Mouse (Mus musculus): ENCODE measurements around the gene Susd4. TPM values are rescaled to one million over a fixed set of nuclear protein-coding genes. Genes with fewer than 3 reads are reported as not detected.

Susd4 gene
- polyA plus RNA-seq, 1 experiment = 68.6 TPM

DNA sequence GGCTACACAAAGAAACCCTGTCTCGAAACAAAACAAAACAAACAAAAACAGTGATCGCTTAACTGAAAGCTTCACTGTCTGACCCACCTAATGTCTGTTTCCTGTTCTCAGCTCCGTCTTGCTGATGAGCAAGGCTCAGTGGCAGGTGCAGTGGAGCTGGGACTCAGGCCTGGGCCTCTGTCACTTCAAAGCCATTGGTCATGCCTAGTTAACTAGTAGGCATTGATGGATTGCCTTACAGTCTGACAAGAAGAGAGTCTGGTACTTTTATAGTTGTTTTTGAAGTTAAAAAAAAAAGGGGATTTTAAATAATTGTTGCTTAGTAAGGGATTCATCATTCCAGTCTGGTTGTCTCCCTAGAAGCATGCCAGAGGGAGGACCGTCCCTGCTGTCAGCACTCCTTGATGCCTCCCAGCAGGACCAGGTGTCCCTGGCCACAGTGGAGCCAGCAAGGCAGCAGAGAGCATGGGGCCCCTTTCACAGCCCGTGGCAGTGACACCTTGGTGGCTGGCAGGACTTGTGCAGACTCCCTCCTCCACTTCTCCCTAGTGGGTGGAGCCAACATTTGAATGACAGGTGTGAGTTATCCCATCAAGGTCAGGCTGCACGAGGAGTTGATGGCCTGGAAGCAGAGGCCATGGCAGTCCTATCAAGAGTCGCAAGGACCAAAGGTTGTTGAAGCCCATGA lies 98.2 kb downstream of the Susd4 start:
- DNase-seq (ENCODE audit: low read depth) = no peak

DNA sequence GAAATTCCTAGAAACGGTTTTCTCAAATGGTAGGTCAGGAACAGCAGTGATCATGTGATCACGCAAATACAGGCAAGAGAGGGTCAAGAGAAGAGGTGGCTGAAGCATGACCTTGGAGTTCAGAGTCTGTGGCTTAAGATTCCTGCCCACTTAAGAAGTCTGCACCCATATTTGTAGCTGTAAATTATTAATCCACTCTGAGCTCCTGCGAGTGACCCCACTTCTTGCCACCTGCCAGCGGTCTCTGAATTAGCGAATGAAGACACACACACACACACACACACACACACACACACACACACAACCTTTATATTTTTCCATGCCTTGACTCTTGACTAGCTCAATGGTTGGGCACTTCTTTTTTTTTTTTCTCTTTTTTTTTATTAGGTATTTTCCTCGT lies 99.7 kb downstream of the Susd4 start:
- DNase-seq (ENCODE audit: low read depth) = no peak
- no peak for TF ChIP-seq POLR2A (IDR thresholded peaks at IDR 0.05; ENCODE audit: borderline replicate concordance, extremely low read depth, insufficient read depth, insufficient read length, poor library complexity, severe bottlenecking)
- no peak for TF ChIP-seq CTCF (IDR thresholded peaks at IDR 0.05; ENCODE audit: borderline replicate concordance, extremely low read depth, insufficient read depth, insufficient read length)

More for the DNA sequence above, 98.2 kb downstream of the Susd4 start:
- no peak for TF ChIP-seq POLR2A (IDR thresholded peaks at IDR 0.05; ENCODE audit: borderline replicate concordance, extremely low read depth, insufficient read depth, insufficient read length, poor library complexity, severe bottlenecking)
- TF ChIP-seq CTCF (IDR thresholded peaks at IDR 0.05; ENCODE audit: borderline replicate concordance, extremely low read depth, insufficient read depth, insufficient read length) = no peak

- no peak for TF ChIP-seq CTCF (IDR thresholded peaks at IDR 0.05; ENCODE audit: borderline replicate concordance, extremely low read depth, insufficient read depth, insufficient read length)
- no peak for TF ChIP-seq POLR2A (IDR thresholded peaks at IDR 0.05; ENCODE audit: borderline replicate concordance, extremely low read depth, insufficient read depth, insufficient read length, poor library complexity, severe bottlenecking)
- DNase-seq (ENCODE audit: low read depth) = no peak
Observed at GRCm38 (mm10) chr1:182867886-182868285, 104.2 kb downstream of the Susd4 start.

DNA sequence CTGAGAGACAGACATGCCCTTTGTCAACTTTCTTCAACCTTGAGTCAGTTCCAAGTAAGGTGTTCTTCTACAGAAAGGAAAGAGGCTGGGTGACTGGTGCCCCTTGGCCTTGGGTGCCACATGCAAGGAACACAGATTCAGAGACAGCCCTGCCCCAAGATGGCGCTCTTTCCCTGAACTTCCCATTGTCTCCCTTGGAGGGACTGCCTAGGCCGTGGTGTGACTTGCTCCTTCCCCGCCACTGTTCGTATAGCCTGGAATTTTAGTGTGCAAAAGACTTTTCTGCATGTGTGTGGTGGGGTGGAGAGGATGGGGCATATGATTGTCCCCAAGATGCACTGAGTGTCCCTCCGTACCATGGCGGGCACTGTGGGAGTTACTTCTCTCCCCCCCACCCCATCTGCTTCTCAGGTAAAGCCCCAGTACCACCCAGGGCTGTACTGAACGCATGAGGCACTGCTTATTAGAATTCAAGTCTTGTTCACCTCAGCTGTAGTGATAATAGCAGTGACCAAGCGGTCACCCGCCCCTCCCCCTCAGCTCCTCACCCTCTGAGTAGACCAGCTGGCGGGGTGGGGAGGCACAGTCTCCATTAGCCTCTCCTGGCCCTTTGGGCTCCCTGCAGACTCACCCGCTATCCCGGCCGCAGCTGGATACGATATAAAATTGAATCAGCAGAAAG lies 104.9 kb downstream of the Susd4 start:
- peak; percentile 87 for DNase-seq (ENCODE audit: low read depth)
- no peak for TF ChIP-seq POLR2A (IDR thresholded peaks at IDR 0.05; ENCODE audit: borderline replicate concordance, extremely low read depth, insufficient read depth, insufficient read length, poor library complexity, severe bottlenecking)
- TF ChIP-seq CTCF (IDR thresholded peaks at IDR 0.05; ENCODE audit: borderline replicate concordance, extremely low read depth, insufficient read depth, insufficient read length) = peak; percentile 38; the same call in 1 of the 2 replicates

GRCm38 (mm10) chr1:182869114-182869456 lies 105.4 kb downstream of the Susd4 start:
- no peak for DNase-seq (ENCODE audit: low read depth)
- no peak for TF ChIP-seq POLR2A (IDR thresholded peaks at IDR 0.05; ENCODE audit: borderline replicate concordance, extremely low read depth, insufficient read depth, insufficient read length, poor library complexity, severe bottlenecking)
- no peak for TF ChIP-seq CTCF (IDR thresholded peaks at IDR 0.05; ENCODE audit: borderline replicate concordance, extremely low read depth, insufficient read depth, insufficient read length)

- no peak for DNase-seq (ENCODE audit: low read depth)
- TF ChIP-seq POLR2A (IDR thresholded peaks at IDR 0.05; ENCODE audit: borderline replicate concordance, extremely low read depth, insufficient read depth, insufficient read length, poor library complexity, severe bottlenecking) (no peak), CTCF (IDR thresholded peaks at IDR 0.05; ENCODE audit: borderline replicate concordance, extremely low read depth, insufficient read depth, insufficient read length) (no peak)
Observed at GRCm38 (mm10) chr1:182878156-182878555, 114.5 kb downstream of the Susd4 start.

DNA sequence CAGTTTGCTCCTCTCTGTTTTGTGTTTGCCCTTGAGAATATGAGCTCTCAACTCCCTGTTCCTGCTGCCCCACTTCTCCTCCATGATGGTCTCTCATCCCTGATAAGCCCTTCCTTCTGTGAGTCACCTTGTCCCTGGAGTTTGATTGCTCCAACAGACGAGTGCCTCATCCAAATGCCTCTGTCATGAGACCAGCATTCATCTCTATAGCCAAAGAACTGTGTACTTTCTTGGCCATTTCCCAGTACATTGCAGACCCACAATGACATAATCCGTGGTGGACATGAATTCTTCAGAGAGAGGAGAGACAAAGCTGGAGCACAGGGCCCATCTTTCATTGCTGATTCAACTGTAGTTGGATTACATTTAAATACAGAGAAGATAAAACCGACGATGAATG lies 115.1 kb downstream of the Susd4 start:
- no peak for DNase-seq (ENCODE audit: low read depth)
- no peak for TF ChIP-seq CTCF (IDR thresholded peaks at IDR 0.05; ENCODE audit: borderline replicate concordance, extremely low read depth, insufficient read depth, insufficient read length)
- TF ChIP-seq POLR2A (IDR thresholded peaks at IDR 0.05; ENCODE audit: borderline replicate concordance, extremely low read depth, insufficient read depth, insufficient read length, poor library complexity, severe bottlenecking) = no peak

DNA sequence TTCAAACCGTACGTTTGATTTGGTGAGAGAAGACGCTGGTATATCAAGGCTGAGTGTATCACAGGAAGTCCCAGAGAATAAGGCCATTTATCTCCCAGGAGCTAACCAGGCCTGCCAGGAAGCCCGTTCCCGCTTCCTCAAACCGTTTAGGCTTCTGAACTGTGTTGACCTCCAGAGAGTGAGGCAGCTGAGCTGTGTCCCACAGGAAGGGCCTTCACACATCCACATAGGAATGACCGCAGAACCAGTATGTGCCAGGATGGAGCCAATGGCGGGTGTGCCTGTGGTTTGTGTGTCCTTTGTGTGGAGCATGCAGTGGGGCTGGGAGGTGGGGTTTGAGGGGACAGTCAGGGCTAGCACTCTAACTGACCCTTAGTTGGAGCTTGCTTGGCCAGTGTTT lies 117.6 kb downstream of the Susd4 start:
- no peak for TF ChIP-seq POLR2A (IDR thresholded peaks at IDR 0.05; ENCODE audit: borderline replicate concordance, extremely low read depth, insufficient read depth, insufficient read length, poor library complexity, severe bottlenecking)
- TF ChIP-seq CTCF (IDR thresholded peaks at IDR 0.05; ENCODE audit: borderline replicate concordance, extremely low read depth, insufficient read depth, insufficient read length) = no peak
- DNase-seq (ENCODE audit: low read depth) = no peak

- TF ChIP-seq POLR2A (IDR thresholded peaks at IDR 0.05; ENCODE audit: borderline replicate concordance, extremely low read depth, insufficient read depth, insufficient read length, poor library complexity, severe bottlenecking) (no peak), CTCF (IDR thresholded peaks at IDR 0.05; ENCODE audit: borderline replicate concordance, extremely low read depth, insufficient read depth, insufficient read length) (no peak)
- no peak for DNase-seq (ENCODE audit: low read depth)
Observed at GRCm38 (mm10) chr1:182882611-182883010, 119.0 kb downstream of the Susd4 start.

DNA sequence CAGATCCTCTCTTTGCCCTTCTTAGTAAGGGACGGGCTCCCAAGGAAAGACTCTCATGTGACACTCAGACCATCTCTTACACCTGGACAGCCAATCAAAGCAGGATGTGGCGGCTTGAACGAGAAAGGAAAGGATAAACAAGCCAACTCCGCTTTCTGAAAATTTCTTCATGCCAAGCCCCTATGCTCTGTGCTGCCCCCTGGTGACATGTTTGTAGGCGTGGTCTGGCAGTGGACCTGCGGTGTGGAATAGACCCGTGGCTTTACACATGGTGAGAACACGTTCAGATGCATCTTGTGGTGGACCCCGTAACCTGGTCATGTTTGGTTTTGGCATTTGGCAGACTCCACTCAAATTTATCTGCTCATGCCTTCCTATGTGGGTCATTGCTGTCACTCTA lies 132.0 kb downstream of the Susd4 start:
- DNase-seq (ENCODE audit: low read depth) = peak; percentile 59
- peak; percentile 60 for TF ChIP-seq CTCF (IDR thresholded peaks at IDR 0.05; ENCODE audit: borderline replicate concordance, extremely low read depth, insufficient read depth, insufficient read length)
- no peak for TF ChIP-seq POLR2A (IDR thresholded peaks at IDR 0.05; ENCODE audit: borderline replicate concordance, extremely low read depth, insufficient read depth, insufficient read length, poor library complexity, severe bottlenecking)

DNA sequence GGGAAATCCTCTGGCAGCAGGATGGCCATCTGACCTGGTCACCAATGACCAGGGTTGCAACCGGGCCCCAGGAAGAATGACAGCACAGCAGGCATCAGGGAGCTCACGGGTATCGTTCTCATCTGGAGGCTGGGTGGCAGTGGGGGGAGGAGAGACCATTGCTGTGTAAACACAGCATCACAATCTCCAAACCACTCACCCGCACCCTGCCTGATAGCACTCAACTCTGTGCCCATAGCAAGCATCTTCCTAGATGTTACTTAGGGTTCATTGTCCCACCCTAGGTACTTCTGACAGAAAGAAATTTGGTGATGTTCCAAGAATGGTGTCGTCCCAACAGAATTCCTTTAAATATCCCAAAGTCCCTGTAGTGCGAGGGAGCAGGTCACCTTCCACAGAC lies 133.4 kb downstream of the Susd4 start:
- TF ChIP-seq CTCF (IDR thresholded peaks at IDR 0.05; ENCODE audit: borderline replicate concordance, extremely low read depth, insufficient read depth, insufficient read length) = no peak
- no peak for TF ChIP-seq POLR2A (IDR thresholded peaks at IDR 0.05; ENCODE audit: borderline replicate concordance, extremely low read depth, insufficient read depth, insufficient read length, poor library complexity, severe bottlenecking)
- DNase-seq (ENCODE audit: low read depth) = no peak

Data from brain, embryonic 14.5 days (tissue).